Mouse (Mus musculus) erythroblast, embryonic 14.5 days (primary cell): ENCODE data around the gene Gripap1.

Source experiments
- GATA1 ChIP-seq: IDR thresholded peaks from 2 replicates; pipeline ENCODE4 v1.6.1; 2012; ENCODE audit warnings: low read length, inconsistent platforms, mixed read lengths
- TAL1 ChIP-seq: IDR thresholded peaks from 3 replicates; pipeline ENCODE4 v1.6.1; 2012; ENCODE audit warnings: low read length, inconsistent platforms, mixed read lengths

DNA sequence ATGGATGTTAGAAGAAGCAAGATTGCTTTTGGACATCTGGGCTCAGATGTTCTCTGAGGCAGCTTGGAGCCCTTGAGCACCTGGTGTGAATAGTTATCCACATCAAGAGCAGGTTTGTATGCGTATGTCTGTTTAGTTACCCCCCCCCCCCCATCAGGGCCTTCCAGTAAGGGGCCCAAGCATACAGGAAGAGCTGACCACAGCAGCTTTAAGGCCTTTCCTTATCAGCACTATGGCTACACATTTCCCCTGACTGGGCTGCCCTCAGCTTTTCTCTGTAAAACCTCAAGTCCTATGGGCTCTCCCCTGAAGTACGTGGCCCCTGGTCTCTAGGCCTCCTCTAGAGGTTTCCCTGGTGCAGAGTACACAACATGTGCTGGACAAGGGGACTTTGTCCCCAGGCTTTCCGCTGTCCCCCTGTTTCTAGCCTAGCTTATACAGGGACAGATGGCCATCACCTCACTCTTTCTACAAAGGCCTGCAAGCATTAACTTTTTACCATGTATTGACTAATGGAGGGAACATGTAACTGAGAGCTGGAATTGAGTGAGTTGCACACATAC, 69.7 kb downstream of the Gripap1 start:
- TF ChIP-seq GATA1 (no peak), TAL1 (no peak)
